Mouse (Mus musculus) thymus, postnatal 36 days (tissue): ENCODE results near the gene Pygm.

Experiments used
- DNase-seq, 2 experiments: peaks; one replicate each; pipeline ENCODE4 v3.0.0; 2022; ENCODE audit warnings: mixed read lengths in 2 of 2

Pygm gene

GRCm38 (mm10) chr19:6384128-6384527 is at the start of gene Pygm:
TSS of gene Pygm (plus strand) at chr19:6384399.
- peak in 1 of 2 experiments; percentile 46 for DNase-seq

GRCm38 (mm10) chr19:6334673-6335457 is 49.3 kb upstream of the Pygm start, which contains the start of gene Men1:
TSS of gene Men1 (plus strand) at chr19:6334979.
- DNase-seq = peak; percentile 88 to 92

GRCm38 (mm10) chr19:6335458-6335827 is 48.8 kb upstream of the Pygm start:
- peak; percentile 30 to 52 for DNase-seq

GRCm38 (mm10) chr19:6336920-6337319 is 47.3 kb upstream of the Pygm start:
- no peak for DNase-seq

GRCm38 (mm10) chr19:6338171-6338570 is 46.0 kb upstream of the Pygm start:
- no peak for DNase-seq

GRCm38 (mm10) chr19:6338716-6339115 is 45.5 kb upstream of the Pygm start:
- DNase-seq = no peak

- DNase-seq = no peak
These were observed 45.0 kb upstream of the Pygm start for GRCm38 (mm10) chr19:6339191-6339590.

- DNase-seq = peak; percentile 74 to 81
These were observed 44.2 kb upstream of the Pygm start for GRCm38 (mm10) chr19:6339890-6340504.

GRCm38 (mm10) chr19:6340524-6341452 is 43.4 kb upstream of the Pygm start, which contains the start of gene Map4k2:
TSS of gene Map4k2 (plus strand) at chr19:6341135.
- DNase-seq = peak; percentile 91 to 92

- peak; percentile 49 to 59 for DNase-seq
These were observed 42.6 kb upstream of the Pygm start for GRCm38 (mm10) chr19:6341453-6342077.

- peak; percentile 55 to 71 for DNase-seq
These were observed 41.8 kb upstream of the Pygm start for GRCm38 (mm10) chr19:6342276-6342933.

GRCm38 (mm10) chr19:6343066-6343925 is 40.9 kb upstream of the Pygm start:
- DNase-seq = peak in 1 of 2 experiments; percentile 60

- DNase-seq = no peak
These were observed 40.2 kb upstream of the Pygm start for GRCm38 (mm10) chr19:6343996-6344395.

GRCm38 (mm10) chr19:6346023-6346422 is 38.2 kb upstream of the Pygm start:
- DNase-seq = no peak

GRCm38 (mm10) chr19:6346661-6347060 is 37.5 kb upstream of the Pygm start:
- DNase-seq = no peak

GRCm38 (mm10) chr19:6347615-6348014 is 36.6 kb upstream of the Pygm start:
- no peak for DNase-seq

GRCm38 (mm10) chr19:6348717-6349116 is 35.5 kb upstream of the Pygm start:
- DNase-seq = no peak

GRCm38 (mm10) chr19:6349215-6349983 is 34.8 kb upstream of the Pygm start:
- DNase-seq = peak in 1 of 2 experiments; percentile 51

GRCm38 (mm10) chr19:6351431-6352106 is 32.6 kb upstream of the Pygm start:
- DNase-seq = no peak

- DNase-seq = no peak
These were observed 32.1 kb upstream of the Pygm start for GRCm38 (mm10) chr19:6352107-6352505.
